Mouse (Mus musculus): ENCODE measurements around the gene Alpk1.

Alpk1 gene

GRCm38 (mm10) chr3:127780021-127780644, at the start of gene Alpk1:
Gene Alpk1, minus strand, starts transcription at chr3:127780527.
- DNase-seq, result peak; percentile 75

- DNase-seq, result peak; percentile 16
Observed at GRCm38 (mm10) chr3:127827123-127827522, 46.8 kb upstream of the Alpk1 start.

- no peak for DNase-seq
Observed at GRCm38 (mm10) chr3:127826503-127826902, 46.2 kb upstream of the Alpk1 start.

- no peak for DNase-seq
Observed at GRCm38 (mm10) chr3:127823886-127824863, 43.8 kb upstream of the Alpk1 start.

- no peak for DNase-seq
Observed at GRCm38 (mm10) chr3:127821209-127821608, 40.9 kb upstream of the Alpk1 start.

- no peak for DNase-seq
Observed at GRCm38 (mm10) chr3:127820400-127820799, 40.1 kb upstream of the Alpk1 start.

GRCm38 (mm10) chr3:127818694-127819663, 38.7 kb upstream of the Alpk1 start:
- no peak for DNase-seq

- no peak for DNase-seq
Observed at GRCm38 (mm10) chr3:127817120-127817683, 36.9 kb upstream of the Alpk1 start.

- DNase-seq, result no peak
Observed at GRCm38 (mm10) chr3:127809103-127809502, 28.8 kb upstream of the Alpk1 start.

- DNase-seq, result no peak
Observed at GRCm38 (mm10) chr3:127807846-127808245, 27.5 kb upstream of the Alpk1 start.

- no peak for DNase-seq
Observed at GRCm38 (mm10) chr3:127805991-127806390, 25.7 kb upstream of the Alpk1 start.

GRCm38 (mm10) chr3:127805071-127805470, 24.7 kb upstream of the Alpk1 start:
- DNase-seq, result no peak

- DNase-seq, result no peak
Observed at GRCm38 (mm10) chr3:127804439-127804838, 24.1 kb upstream of the Alpk1 start.

GRCm38 (mm10) chr3:127802814-127803213, 22.5 kb upstream of the Alpk1 start:
- no peak for DNase-seq

GRCm38 (mm10) chr3:127801162-127801561, 20.8 kb upstream of the Alpk1 start:
- no peak for DNase-seq

- no peak for DNase-seq
Observed at GRCm38 (mm10) chr3:127796271-127796670, 15.9 kb upstream of the Alpk1 start.

- no peak for DNase-seq
Observed at GRCm38 (mm10) chr3:127795762-127796161, 15.4 kb upstream of the Alpk1 start.

- DNase-seq, result no peak
Observed at GRCm38 (mm10) chr3:127793022-127793421, 12.7 kb upstream of the Alpk1 start.

- no peak for DNase-seq
Observed at GRCm38 (mm10) chr3:127791595-127792561, 11.6 kb upstream of the Alpk1 start.

- no peak for DNase-seq
Observed at GRCm38 (mm10) chr3:127791056-127791483, 10.7 kb upstream of the Alpk1 start.

Data from lung, postnatal 14 days (tissue).